Mouse (Mus musculus) forebrain, embryonic 10.5 days (tissue): Measurements from ENCODE around the gene Ncapd3. TPM values are rescaled to one million over a fixed set of nuclear protein-coding genes. Genes with fewer than 3 reads are reported as not detected.

Experiments
- DNase-seq: peaks from one replicate; pipeline ENCODE4 v3.0.0-alpha.2; 2017; ENCODE audit warnings: low spot score; ENCODE audit errors: extremely low spot score
- H3K27ac ChIP-seq: fragments of 300-500 bp; sonication (generic); 2 replicates; pipeline ENCODE4 v1.5.1; 2016; ENCODE audit warnings: mild to moderate bottlenecking
- H3K27me3 ChIP-seq: fragments of 300-500 bp; sonication (generic); 2 replicates; pipeline ENCODE4 v1.6.1; 2016; ENCODE audit warnings: mild to moderate bottlenecking; ENCODE audit not compliant: poor library complexity, severe bottlenecking
- H3K36me3 ChIP-seq: fragments of 300-500 bp; sonication (generic); replicated peaks from 2 replicates; pipeline ENCODE4 v1.6.1; 2016; ENCODE audit warnings: mild to moderate bottlenecking, moderate library complexity
- H3K4me1 ChIP-seq: fragments of 300-500 bp; sonication (generic); 2 replicates; pipeline ENCODE4 v1.6.1; 2016
- H3K4me3 ChIP-seq: fragments of 300-500 bp; sonication (generic); 2 replicates; pipeline ENCODE4 v1.5.1; 2016; ENCODE audit warnings: mild to moderate bottlenecking, moderate library complexity
- H3K9me3 ChIP-seq: fragments of 300-500 bp; sonication (generic); 2 replicates; pipeline ENCODE4 v1.6.1; 2016; ENCODE audit warnings: mild to moderate bottlenecking, moderate library complexity
- WGBS: fragments of 180-500 bp; shearing (Covaris S2); methylation state at CpG from one replicate; pipeline ENCODE4 v1.1.7; 2016; 5-methylcytosine and 5-hydroxymethylcytosine counted together
- polyA plus RNA-seq: library from polyadenylated mRNA; unstranded; fragments of >200 nt; fragmentation: Nextera tagmentation; extraction: Ambion mirVana; gene quantifications from 2 replicates; pipeline ENCODE4 v1.2.1, GENCODE M21; 2016

Gene Ncapd3
- 38.7 and 40.7 TPM in 2 replicates for polyA plus RNA-seq

GRCm38 (mm10) chr9:27029828-27030762 lies at the start of gene Ncapd3, which contains the start of gene Vps26b:
TSS of gene Ncapd3 (plus strand) at chr9:27030175.
TSS of gene Vps26b (minus strand) at chr9:27030065.
- H3K27me3 ChIP-seq, result no peaks in the 10 kb centered on the region
- WGBS, result under 1% methylated on average over 72 of the region's 80 CpGs
- H3K4me1 ChIP-seq, result peaks cover 39% of the 10 kb centered on the region
- peak within 1 kb of the TSS; percentile 99 for H3K4me3 ChIP-seq
- H3K9me3 ChIP-seq, result no peaks in the 10 kb centered on the region
- DNase-seq, result peak; percentile 96
- peaks cover 4% of the 10 kb centered on the region; the same call in 1 of the 2 replicates for H3K36me3 ChIP-seq
- peak within 1 kb of the TSS; percentile 95 for H3K27ac ChIP-seq

GRCm38 (mm10) chr9:26985090-26985613 lies 44.8 kb upstream of the Ncapd3 start:
- DNase-seq, result no peak
- Histone ChIP-seq H3K36me3 (peaks cover 78% of the 10 kb centered on the region), H3K4me3 (no peak overlapping the region), H3K9me3 (no peaks in the 10 kb centered on the region), H3K27me3 (no peaks in the 10 kb centered on the region), H3K4me1 (no peaks in the 10 kb centered on the region), H3K27ac (no peak overlapping the region)
- WGBS, result 98% methylated on average over 2 of the region's 2 CpGs

GRCm38 (mm10) chr9:26985668-26986277 lies 44.2 kb upstream of the Ncapd3 start:
- 93% methylated on average over 6 of the region's 6 CpGs for WGBS
- Histone ChIP-seq H3K9me3 (no peaks in the 10 kb centered on the region), H3K27me3 (no peaks in the 10 kb centered on the region), H3K4me3 (no peak overlapping the region), H3K27ac (no peak overlapping the region), H3K36me3 (peaks cover 79% of the 10 kb centered on the region), H3K4me1 (no peaks in the 10 kb centered on the region)
- no peak for DNase-seq

- Histone ChIP-seq H3K9me3 (no peaks in the 10 kb centered on the region), H3K27me3 (no peaks in the 10 kb centered on the region), H3K36me3 (peaks cover 73% of the 10 kb centered on the region), H3K4me3 (no peak overlapping the region), H3K27ac (no peak overlapping the region), H3K4me1 (no peaks in the 10 kb centered on the region)
- WGBS, result 94% methylated on average over 4 of the region's 4 CpGs
- DNase-seq, result no peak
Measured at GRCm38 (mm10) chr9:26990181-26990580, 39.8 kb upstream of the Ncapd3 start.

GRCm38 (mm10) chr9:26993118-26993517 lies 36.9 kb upstream of the Ncapd3 start:
- H3K9me3 ChIP-seq, result no peaks in the 10 kb centered on the region
- H3K27me3 ChIP-seq, result no peaks in the 10 kb centered on the region
- H3K36me3 ChIP-seq, result peaks cover 48% of the 10 kb centered on the region
- H3K27ac ChIP-seq, result no peak overlapping the region
- no peak for DNase-seq
- H3K4me3 ChIP-seq, result no peak overlapping the region
- 95% methylated on average over 10 of the region's 10 CpGs for WGBS
- H3K4me1 ChIP-seq, result peaks cover 8% of the 10 kb centered on the region

- 83% methylated on average over 3 of the region's 3 CpGs for WGBS
- peaks cover 40% of the 10 kb centered on the region for H3K36me3 ChIP-seq
- no peak for DNase-seq
- H3K9me3 ChIP-seq, result no peaks in the 10 kb centered on the region
- peaks cover 16% of the 10 kb centered on the region for H3K4me1 ChIP-seq
- no peaks in the 10 kb centered on the region for H3K27me3 ChIP-seq
- no peak overlapping the region for H3K27ac ChIP-seq
- H3K4me3 ChIP-seq, result no peak overlapping the region
Measured at GRCm38 (mm10) chr9:26993900-26994299, 36.1 kb upstream of the Ncapd3 start.

GRCm38 (mm10) chr9:26997062-26997461 lies 32.9 kb upstream of the Ncapd3 start:
- Histone ChIP-seq H3K4me1 (peaks cover 33% of the 10 kb centered on the region), H3K4me3 (no peak overlapping the region), H3K9me3 (no peaks in the 10 kb centered on the region), H3K27ac (no peak overlapping the region), H3K36me3 (peaks cover 9% of the 10 kb centered on the region), H3K27me3 (no peaks in the 10 kb centered on the region)
- DNase-seq, result no peak
- 84% methylated on average over 3 of the region's 3 CpGs for WGBS

- H3K9me3 ChIP-seq, result no peaks in the 10 kb centered on the region
- peaks cover 33% of the 10 kb centered on the region for H3K4me1 ChIP-seq
- 88% methylated on average over 2 of the region's 2 CpGs for WGBS
- no peak for DNase-seq
- H3K27ac ChIP-seq, result no peak overlapping the region
- H3K36me3 ChIP-seq, result peaks cover 9% of the 10 kb centered on the region
- no peaks in the 10 kb centered on the region for H3K27me3 ChIP-seq
- H3K4me3 ChIP-seq, result no peak overlapping the region
Measured at GRCm38 (mm10) chr9:26997501-26997900, 32.5 kb upstream of the Ncapd3 start.

GRCm38 (mm10) chr9:26998669-26999460 lies 31.1 kb upstream of the Ncapd3 start:
- Histone ChIP-seq H3K9me3 (no peaks in the 10 kb centered on the region), H3K36me3 (peaks cover 23% of the 10 kb centered on the region), H3K27me3 (no peaks in the 10 kb centered on the region), H3K4me3 (peak overlapping the region; percentile 78), H3K4me1 (peaks cover 33% of the 10 kb centered on the region), H3K27ac (peak overlapping the region; percentile 92)
- 4% methylated on average over 29 of the region's 29 CpGs for WGBS
- no peak for DNase-seq

GRCm38 (mm10) chr9:26999461-27000395 lies 30.2 kb upstream of the Ncapd3 start, which contains the start of the genes Acad8 and Thyn1:
TSS of gene Acad8 (minus strand) at chr9:26999566.
TSS of gene Thyn1 (plus strand) at chr9:26999710.
- H3K9me3 ChIP-seq, result no peaks in the 10 kb centered on the region
- H3K4me3 ChIP-seq, result peak within 1 kb of the TSS; percentile 78
- WGBS, result 2% methylated on average over 35 of the region's 35 CpGs
- H3K27ac ChIP-seq, result peak within 1 kb of the TSS; percentile 92
- peaks cover 31% of the 10 kb centered on the region for H3K36me3 ChIP-seq
- H3K27me3 ChIP-seq, result no peaks in the 10 kb centered on the region
- peak; percentile 97 for DNase-seq
- H3K4me1 ChIP-seq, result peaks cover 33% of the 10 kb centered on the region

- Histone ChIP-seq H3K4me3 (no peak overlapping the region), H3K9me3 (no peaks in the 10 kb centered on the region), H3K27me3 (no peaks in the 10 kb centered on the region), H3K27ac (no peak overlapping the region), H3K4me1 (peaks cover 14% of the 10 kb centered on the region), H3K36me3 (peaks cover 83% of the 10 kb centered on the region)
- 94% methylated on average over 3 of the region's 3 CpGs for WGBS
- DNase-seq, result no peak
Measured at GRCm38 (mm10) chr9:27005231-27005630, 24.7 kb upstream of the Ncapd3 start.
